Mouse (Mus musculus) lung, adult 2 months (tissue): ENCODE data around the gene Pi16.

Experiments
- CTCF ChIP-seq: fragments of 200-500 bp; IDR thresholded peaks from 2 replicates; pipeline ENCODE4 v1.5.1; 2011; ENCODE audit warnings: mild to moderate bottlenecking, low read length, control low read depth; ENCODE audit not compliant: insufficient read depth
- POLR2A ChIP-seq: fragments of 200-500 bp; IDR thresholded peaks from 2 replicates; pipeline ENCODE4 v1.6.1; 2011; ENCODE audit warnings: low read depth, mild to moderate bottlenecking, control low read depth, low read length, borderline replicate concordance; ENCODE audit errors: extremely low read depth

DNA sequence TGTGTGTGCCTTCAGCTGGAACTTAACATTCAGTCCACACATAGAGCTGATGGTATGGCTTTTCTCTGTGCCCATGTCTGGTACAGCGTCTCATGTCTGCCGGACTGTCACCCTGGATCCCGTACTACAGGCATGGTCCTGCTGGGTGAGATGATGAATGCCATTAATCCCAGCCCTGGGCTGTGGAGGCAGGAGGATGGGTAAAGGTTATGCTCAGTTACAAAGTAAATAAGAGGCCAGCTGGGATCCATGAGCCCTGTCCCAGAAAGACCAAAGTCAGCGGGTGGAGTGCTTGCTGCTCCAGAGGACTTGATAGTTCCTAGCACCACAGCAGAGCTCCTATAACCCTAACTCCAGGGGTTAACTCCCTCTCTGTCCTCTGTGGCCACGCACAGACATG lies 21.6 kb upstream of the Pi16 start:
- TF ChIP-seq POLR2A (no peak), CTCF (no peak)
